Mouse (Mus musculus): ENCODE measurements at regions not wholly inside any gene's neighbourhood (a gene's known extent, or its start where the extent isn't known, plus 50 kb on each side); places are given as distances from the start of the nearest gene placed in this dataset.

DNA sequence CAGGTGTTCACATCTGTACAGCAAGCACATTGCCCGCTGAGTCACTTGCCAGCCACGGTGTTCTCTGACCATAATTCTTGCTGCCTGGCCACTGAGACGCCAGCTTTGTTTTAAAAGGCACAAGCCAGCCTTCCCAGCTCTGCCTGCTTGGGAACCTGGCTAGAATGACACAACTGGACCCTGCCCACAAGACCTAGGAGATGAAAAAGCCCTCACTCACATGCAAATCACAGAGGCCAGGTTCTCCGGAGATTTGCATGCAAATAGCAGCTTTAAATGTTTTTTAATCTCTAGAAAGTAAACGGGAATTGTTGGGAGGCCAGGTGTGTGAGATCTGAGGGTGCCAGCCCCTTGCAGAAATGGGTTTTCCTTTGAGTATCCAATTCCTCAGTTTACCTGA lies 71.9 kb downstream of the 1810010D01Rik start:
- in situ Hi-C loops (cut with MboI, MseI) = no loop called here

GRCm38 (mm10) chr7:145132506-145132905 lies 75.4 kb downstream of the 1810010D01Rik start:
- in situ Hi-C loops (cut with MboI, MseI) = no loop called here

- in situ Hi-C loops (cut with MboI, MseI) = no loop called here
These were observed 76.3 kb downstream of the 1810010D01Rik start for GRCm38 (mm10) chr7:145131438-145132159.

DNA sequence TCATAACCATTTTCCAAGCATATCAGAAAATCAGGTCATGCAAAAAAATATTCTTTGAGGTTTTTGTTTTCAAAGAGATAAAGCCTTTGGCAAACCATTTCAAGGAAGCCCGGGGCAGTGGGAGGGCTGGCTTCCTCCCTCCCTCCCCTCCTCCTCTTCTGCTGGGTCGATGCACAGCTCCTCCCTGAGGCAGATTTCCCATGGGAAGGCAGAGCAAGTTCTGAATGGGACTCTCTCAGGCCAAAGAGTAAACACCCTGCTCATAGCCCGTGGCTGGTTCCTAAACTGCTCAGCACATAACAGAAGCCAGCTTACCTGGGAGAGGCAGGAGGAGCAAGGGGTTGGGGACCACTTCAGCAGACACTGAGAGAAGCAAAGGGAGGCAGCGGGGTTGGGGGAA lies 77.9 kb downstream of the 1810010D01Rik start:
- in situ Hi-C loops (cut with MboI, MseI) = no loop called here

- in situ Hi-C loops (cut with MboI, MseI) = no loop called here
These were observed 80.3 kb downstream of the 1810010D01Rik start for GRCm38 (mm10) chr7:145127661-145128060.

- in situ Hi-C loops (cut with MboI, MseI) = no loop called here
These were observed 80.7 kb downstream of the 1810010D01Rik start for GRCm38 (mm10) chr7:145127180-145127579.

DNA sequence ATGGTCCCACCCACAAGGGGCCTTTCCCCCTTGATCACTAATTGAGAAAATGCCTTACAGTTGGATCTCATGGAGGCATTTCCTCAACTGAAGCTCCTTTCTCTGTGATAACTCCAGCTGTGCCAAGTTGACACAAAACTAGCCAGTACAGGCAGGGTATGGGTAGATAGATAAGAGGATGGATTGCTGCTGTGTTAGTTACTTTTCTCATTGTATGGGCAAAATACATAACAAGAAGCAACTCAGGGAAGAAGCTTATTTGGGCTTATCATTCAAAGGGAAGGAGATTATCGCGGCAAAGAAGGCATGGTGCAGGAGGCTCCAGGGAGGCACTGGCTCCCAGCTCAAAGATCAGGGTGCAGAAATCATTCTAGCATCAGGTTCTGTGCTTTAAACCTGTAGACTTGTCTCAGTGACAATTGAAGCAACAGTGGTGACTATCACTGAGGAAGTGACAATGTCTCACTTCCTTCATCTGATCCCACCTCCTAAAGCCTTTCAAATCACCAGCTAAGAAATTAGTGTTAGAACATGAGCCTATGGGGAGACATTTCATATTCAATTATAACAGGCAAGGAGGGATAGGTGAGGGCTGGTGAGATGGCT lies 83.8 kb downstream of the 1810010D01Rik start:
- in situ Hi-C loops (cut with MboI, MseI) = no loop called here

GRCm38 (mm10) chr7:145122471-145122870 lies 85.4 kb downstream of the 1810010D01Rik start:
- in situ Hi-C loops (cut with MboI, MseI) = no loop called here

DNA sequence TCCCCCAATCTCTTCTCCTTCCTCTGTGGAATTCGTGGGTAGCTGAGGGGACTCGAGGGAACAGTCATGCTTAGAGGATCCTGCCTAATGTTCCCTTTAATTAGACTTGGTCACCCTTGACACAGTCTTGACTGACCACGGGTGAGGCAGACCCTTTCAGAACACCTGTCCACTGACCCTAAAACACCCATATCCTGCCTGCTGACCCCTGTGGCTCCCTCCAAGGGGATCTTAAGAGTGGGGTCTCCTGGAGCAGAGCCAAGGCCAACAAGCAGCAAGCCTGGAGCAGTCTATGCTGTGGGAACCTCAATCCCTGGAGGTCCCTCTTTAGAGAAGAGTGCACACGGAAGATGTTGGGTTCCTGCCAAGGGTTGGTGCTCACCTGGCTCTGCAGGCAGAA lies 89.5 kb downstream of the 1810010D01Rik start:
- in situ Hi-C loops (cut with MboI, MseI) = no loop called here

- in situ Hi-C loops (cut with MboI, MseI) = loop anchor here (5.0 kb wide), 2 partner anchors 197 to 667 kb away; partner anchors contain the start of gene LTO1
These were observed 93.3 kb downstream of the 1810010D01Rik start for GRCm38 (mm10) chr7:145114660-145115059.

- in situ Hi-C loops (cut with MboI, MseI) = loop anchor here (5.0 kb wide), 2 partner anchors 197 to 667 kb away; partner anchors contain the start of gene LTO1
These were observed 93.8 kb downstream of the 1810010D01Rik start for GRCm38 (mm10) chr7:145114145-145114544.

DNA sequence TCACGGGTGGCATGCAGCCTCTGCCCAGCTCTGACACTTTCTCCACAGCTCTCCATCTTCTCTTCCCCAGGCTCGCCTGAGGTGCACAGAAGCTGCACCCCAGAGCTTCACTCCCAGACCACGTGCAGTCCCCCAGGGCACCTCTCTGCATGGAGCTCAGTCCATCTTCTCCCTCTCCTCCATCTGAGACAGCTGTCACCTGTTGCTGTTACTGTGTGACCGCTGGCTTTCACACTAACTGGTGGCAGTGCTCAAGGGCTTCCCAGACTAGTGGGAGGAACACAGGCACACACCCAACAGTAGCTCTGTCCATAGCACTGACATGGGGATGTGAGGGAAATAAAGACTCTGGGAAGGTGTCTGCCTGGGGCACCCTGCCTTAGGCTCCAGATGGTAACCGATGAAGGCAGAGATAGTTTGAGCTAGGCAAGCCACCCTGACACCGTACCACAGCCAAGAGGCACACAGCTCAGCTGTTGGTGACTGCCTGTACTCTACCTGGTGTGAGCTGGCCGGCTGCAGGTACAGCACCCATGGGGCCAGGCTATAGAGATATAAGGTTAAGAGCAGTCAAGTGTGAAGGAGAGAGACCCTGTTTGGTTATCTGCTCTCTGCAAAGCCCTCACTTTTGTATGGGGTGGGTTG lies 94.9 kb downstream of the 1810010D01Rik start:
- in situ Hi-C loops (cut with MboI, MseI) = loop anchor here (5.0 kb wide), 2 partner anchors 196 to 666 kb away; partner anchors contain the start of gene LTO1

DNA sequence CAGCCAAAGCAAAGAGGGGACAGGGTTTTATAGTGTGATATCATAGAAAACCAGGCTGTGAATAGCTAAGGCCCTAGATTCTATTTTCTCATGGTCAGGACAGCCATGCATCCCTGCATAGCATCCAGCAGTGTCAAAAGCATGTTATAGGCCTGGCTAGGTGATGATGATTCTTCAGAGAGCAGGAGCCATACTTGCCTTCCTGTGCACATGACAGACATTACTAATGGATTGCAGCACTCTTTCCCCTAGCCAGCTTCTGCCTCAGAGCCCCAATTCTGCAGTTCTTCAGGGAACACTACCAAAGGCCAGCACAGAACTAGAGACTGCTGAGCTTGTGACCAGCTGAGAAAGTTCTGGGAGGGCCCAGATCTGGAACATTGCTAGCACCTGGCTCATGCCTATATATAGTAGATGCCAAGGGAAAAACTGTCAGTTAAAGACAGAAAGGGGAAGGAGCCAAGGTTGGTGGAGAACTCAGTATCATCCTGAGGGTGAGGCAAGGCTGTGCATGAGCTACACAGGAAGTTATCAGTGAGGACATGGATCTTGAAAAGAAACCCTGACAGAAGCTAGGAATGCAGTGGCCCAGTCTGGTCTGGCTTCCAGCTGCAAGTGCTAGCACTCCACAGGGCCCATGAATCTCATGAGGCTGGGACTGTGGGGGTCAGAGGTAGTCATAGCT lies 95.6 kb downstream of the 1810010D01Rik start:
- in situ Hi-C loops (cut with MboI, MseI) = loop anchor here (5.0 kb wide), 2 partner anchors 195 to 665 kb away; partner anchors contain the start of gene LTO1

DNA sequence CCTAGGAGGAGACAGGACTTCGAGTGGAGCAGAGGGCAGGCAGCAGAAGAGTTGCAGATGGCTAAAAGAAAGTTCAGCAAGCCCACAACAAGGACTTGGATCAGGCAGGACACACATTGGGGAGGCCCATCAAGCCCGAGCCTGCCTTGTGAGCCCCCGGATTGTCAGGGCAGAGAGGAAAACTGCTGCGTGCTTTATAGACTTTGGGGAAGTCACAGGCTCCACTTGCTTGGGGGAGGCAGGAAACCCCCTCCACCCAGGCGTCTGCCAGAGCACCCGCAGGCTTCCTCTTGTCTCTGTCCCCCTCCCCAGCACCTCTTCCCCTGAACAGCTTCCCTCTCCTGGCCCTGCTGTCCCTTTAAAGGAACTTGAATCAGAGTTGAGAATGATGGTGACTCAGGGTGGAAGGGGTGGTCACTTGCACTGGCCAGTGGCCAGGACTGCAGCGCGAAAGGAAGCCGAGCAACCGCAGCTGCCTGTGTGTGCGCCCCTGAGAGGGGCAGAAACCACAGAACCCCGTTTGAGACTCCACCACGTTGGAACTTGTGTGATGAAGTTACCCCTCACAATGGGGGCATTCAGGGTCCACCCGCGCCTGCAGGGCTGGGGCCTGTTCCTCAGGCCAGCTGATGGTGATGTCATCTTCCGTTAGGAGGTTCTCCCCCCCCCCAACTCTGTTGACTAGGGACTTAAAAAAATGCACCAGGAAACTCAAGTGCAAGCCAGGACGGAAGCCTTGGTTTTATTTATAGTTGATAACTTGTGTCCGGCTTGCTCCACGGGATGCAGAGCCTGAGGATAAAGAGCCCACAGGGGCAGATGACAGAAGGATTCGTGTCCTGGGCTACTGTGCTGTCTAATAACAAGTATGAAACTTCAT lies 96.4 kb downstream of the 1810010D01Rik start:
- in situ Hi-C loops (cut with MboI, MseI) = loop anchor here (5.0 kb wide), 2 partner anchors 194 to 664 kb away; partner anchors contain the start of gene LTO1

DNA sequence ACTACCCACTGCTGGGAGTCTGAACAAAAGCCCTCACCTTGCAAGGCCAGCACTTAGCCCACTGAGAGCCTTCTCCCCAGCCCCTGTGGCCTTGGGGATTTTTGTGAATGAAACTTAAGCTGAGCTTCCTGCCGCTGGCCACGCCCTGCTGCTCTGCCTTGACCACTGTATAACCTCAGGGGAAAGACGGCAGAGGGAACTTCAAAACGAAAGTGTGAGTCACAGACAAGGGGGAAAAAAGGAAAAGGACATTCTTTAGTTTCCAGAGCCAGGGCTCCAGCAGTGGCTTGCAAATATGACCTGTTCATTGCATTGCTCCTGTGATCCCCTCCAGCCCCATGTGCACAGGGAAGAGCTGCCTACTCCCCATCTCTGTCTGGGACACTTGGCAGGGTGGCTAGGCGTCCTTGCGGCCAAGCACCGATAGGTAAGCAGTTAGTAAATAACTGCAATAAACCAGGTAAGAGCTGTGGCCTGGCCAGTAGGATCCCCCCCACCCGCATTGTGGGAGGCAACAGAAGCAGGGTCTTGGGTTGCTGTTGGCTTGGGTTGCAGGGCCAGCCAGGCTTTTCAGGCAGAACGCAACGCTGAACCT lies 97.2 kb downstream of the 1810010D01Rik start:
- in situ Hi-C loops (cut with MboI, MseI) = loop anchor here (5.0 kb wide), 2 partner anchors 193 to 663 kb away; partner anchors contain the start of gene LTO1

DNA sequence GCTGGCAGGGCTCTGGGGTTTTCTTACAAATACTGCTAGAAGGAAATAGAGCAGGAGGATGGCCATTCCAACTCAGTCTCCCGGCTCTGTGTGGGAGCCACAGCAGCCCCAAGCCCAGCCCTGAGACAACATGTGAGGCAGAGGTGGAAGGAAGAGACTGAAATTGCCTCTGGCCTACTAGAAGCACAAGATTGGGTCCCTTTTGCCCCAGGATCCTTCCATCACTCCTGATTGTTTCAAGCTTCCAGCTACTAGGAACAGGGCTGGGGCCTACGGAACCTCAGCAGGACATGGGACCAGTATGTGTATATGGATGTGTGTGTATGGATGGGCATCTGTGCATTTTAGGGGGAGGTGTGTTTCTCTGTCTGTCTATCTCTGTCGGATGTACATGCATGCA lies 97.9 kb downstream of the 1810010D01Rik start:
- in situ Hi-C loops (cut with MboI, MseI) = loop anchor here (5.0 kb wide), 2 partner anchors 193 to 663 kb away; partner anchors contain the start of gene LTO1

DNA sequence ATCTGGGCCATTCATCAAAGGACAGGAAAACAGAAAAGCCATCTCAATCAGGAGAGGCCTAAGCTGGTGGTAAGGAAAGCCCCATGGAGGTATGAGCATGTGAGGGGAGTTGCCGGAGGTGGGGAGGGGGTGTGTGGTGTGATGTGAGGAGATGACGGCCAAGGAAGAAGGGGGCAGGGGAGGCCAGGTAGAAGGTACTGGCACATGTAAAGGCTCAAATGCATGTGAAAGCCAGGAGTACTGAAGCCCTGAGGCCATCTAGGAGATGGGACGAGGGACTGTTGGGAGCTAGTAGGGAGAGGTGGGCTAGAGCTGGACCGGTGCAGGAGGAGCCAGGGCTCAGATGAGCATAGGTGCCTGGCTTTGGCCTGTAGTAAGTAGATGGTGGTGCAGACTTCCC lies 98.4 kb downstream of the 1810010D01Rik start:
- in situ Hi-C loops (cut with MboI, MseI) = loop anchor here (5.0 kb wide), 1 partner anchor 172 kb away; the partner anchor contains the start of gene Ccnd1

GRCm38 (mm10) chr7:145108994-145109393 lies 98.9 kb downstream of the 1810010D01Rik start:
- in situ Hi-C loops (cut with MboI, MseI) = loop anchor here (5.0 kb wide), 1 partner anchor 172 kb away; the partner anchor contains the start of gene Ccnd1

- in situ Hi-C loops (cut with MboI, MseI) = loop anchor here (5.0 kb wide), 1 partner anchor 170 kb away; the partner anchor contains the start of gene Ccnd1
These were observed 100.2 kb downstream of the 1810010D01Rik start for GRCm38 (mm10) chr7:145107575-145108170.

Data from regulatory T cell (primary cell).